Mouse (Mus musculus) adrenal gland, adult (tissue): ENCODE results near the gene Grpel1.

Experiments used
- DNase-seq, 2 experiments: peaks; one replicate each; pipeline ENCODE4 v3.0.0; 2022 to 2023; ENCODE audit warnings: low spot score in 1 of 2; ENCODE audit not compliant: inconsistent age in 2 of 2

Gene Grpel1

DNA sequence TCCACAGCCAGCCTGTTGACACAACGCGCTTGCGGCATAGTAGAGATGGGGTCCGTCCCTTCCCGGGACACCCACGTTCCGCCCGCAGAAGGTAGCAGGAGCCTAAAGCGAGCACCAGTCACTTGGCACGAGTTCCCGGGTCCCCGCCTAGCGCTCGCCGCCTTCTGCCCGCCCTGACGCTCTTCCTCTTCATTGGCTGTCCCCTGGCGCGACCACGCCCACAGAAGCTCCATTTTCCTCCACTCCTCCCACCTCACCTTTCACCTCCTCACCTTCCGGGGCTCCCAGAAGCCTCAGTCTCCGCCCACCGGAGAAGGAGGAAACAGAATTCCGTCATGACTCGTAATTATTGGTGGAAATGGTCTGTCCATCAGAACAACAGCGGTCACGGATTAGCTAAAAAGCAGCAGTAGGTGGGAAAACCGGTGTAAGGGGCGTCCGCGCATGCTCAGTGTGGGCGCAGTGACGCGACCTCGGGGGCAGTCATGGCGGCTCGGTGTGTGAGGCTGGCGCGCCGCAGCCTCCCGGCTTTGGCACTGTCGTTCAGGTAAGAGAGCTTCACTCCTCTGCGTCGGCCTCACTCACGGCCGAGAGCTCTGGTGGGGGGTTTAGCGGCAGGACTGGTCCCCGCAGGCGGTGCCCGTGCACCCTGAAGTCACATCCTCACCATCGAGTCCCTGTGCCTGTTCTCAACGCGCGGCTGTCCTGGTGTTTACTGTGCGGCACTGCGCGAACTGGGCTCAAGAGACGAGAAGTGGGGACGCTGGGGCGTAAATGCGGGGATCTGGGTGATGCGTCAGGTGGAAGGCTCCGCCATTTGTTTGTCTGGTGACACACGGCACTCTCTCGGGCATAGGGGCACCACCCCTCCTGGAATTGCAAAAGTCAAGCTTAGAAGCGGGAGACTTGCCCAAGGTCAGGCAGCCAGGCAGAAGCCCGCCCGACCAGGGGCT, at the start of gene Grpel1:
TSS of gene Grpel1 (plus strand) at position 290 of the 953 bp plus-strand sequence.
- DNase-seq: peak; percentile 99

DNA sequence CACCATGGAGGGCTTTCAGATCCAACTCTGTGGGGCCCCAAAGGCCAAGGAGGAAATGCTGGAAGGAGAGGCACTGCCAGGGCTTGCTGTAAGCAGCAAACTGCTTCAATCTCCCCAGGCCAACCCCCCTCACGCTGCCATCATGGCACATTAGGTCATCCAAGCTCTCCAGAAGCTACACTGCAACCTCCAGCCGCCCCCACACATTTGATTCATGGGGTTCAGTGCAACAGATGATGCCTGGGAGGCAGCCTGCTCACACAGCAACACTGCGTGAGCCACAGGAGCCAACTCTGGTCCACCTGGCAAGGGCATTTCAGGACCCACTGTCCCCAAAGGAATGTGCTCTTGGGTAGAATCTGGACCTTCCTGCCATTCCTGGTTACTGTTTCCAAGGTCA, 44.9 kb upstream of the Grpel1 start:
- DNase-seq: no peak

DNA sequence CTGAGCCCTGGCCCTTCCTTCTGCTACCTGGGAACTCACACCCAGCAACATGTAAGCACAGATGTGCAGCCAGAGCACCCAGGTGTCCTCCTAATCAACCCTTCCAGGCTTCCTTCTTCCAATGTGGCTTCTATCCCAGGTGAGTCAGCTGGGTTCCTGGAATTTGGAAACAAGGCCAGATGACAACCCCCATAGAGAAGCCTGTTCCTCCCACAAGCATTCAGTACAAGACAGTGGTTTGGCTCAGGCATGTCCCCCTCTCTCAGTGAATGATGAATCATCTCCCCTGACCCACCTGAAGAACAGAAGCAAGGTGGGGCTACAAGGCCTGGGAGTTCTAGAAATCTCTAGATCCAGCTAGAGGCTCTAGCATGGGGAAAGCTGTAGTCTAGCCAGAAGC, 42.1 kb upstream of the Grpel1 start:
- DNase-seq: peak in 1 of 2 experiments; percentile 55

DNA sequence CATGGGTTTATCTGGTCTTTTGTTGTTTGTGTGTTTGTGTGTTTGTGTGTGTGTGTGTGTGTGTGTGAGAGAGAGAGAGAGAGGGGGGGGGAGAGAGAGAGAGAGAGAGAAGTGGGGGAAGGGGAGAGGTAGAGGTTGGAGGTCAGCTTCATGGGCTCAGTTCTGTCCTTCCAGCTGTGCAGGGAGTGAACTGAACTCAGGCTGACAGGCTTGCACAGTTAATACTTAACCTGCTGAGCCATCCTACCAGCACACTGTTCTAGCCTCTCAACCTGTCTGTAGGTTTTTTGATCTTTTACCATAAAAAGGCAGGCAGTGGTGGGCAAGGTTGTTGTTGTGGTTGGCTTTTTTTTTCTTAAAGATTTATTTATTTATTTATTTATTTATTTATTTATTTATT, 40.1 kb upstream of the Grpel1 start:
- no peak for DNase-seq

DNA sequence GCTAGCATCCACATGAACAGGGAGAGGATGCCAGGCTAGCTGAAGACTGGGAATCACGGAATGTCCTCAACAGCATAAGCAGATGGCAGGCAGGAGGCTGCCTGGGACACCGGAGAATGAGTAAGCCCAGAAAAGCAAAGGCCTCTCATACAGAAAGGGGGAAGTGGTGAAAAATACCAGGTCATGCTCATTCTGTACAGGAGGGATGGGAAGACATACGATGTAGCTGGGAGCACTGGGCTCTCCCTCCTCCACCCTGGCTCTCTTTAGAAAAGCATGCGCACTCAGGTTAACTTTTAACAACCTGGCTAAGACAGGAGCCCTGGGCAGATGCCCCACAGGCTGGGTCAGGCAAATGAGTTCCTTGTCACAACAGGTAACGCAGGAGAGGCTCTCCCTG, 38.4 kb upstream of the Grpel1 start:
- no peak for DNase-seq

DNA sequence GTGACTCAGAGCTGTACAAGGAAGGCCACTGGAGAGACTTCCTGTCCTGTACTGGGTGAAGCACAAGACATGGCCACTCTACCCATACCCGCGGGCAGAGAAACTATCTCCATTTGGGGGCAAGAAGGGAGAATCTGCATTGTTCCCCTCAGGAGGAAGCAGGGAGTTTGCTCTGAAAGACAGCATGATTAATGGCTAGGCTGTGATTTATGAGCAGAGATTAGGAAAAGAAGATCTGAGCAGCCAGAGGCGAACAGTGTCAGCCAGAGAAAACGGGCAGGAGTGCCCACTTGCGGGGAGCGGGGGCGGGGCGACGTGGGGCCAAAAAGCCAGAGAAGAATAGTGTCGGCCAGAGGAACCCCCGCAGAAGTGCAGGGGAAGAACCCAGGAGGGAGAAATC, 37.0 kb upstream of the Grpel1 start:
- DNase-seq: peak; percentile 56 to 88

DNA sequence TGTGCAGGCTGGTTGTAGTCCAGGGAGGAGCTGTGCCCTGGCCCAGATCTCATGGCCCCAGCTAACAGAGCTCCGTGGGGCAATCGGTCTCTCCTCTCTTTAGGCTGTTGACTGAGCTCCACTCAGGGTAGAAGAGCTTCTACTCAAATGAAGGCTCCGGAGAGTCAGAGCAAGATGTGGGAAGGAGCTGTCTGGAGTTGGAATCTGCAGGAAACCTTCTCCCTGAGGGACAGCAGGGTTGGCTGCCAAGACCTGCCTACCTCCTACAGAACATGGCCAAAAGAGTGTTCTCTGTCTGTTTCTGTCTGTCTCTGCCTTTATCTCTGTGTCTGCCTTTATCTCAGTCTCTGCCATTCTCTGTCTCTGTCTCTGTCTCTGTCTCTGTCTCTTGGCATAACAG, 35.2 kb upstream of the Grpel1 start:
- DNase-seq: no peak

DNA sequence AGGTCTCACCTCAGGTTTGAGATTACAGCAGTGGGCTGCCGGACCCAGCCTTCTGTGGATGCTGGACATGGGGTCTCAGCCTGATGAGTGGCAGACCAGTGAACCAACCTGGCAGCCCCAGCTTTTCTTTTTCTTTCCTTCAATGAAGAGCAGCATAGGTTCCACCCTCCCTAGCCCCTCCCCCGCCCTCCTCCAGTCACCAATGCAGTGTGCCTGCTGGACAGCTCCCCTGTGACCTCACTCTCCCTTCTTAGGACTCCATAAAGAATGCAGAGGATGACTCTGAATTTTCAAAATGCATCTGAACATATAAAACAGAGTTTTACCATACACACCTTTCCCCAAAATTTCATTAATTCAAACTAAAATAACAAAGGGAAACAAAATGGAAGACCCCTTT, 33.1 kb upstream of the Grpel1 start:
- no peak for DNase-seq

DNA sequence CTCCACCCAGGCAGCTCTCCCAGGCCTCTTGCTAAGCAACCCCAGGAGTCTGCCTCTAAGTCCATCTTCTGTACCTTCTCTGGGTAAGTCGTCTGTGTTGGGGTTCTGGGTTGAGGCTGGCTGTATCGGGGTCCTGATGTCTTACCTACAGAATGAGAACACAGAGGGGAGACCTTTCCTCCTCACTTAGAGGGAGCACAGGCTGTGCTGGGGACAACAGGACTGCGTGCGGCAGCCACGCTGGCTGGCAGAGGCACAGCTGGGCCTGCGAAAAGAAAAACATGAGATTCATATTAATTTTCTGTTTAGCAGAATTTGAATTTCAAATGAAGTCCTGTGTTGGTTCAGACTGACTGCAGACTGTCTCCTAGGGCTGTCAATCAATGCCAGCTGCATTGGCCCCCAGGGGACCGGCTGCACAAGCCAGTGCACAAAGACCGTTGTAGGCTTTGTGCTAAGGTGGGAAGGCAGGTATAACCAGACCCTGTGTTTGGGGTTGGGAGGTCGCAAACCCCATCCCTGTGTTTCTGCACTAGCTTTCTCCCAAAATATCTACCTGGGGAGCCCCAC, 30.3 kb upstream of the Grpel1 start:
- DNase-seq: no peak

DNA sequence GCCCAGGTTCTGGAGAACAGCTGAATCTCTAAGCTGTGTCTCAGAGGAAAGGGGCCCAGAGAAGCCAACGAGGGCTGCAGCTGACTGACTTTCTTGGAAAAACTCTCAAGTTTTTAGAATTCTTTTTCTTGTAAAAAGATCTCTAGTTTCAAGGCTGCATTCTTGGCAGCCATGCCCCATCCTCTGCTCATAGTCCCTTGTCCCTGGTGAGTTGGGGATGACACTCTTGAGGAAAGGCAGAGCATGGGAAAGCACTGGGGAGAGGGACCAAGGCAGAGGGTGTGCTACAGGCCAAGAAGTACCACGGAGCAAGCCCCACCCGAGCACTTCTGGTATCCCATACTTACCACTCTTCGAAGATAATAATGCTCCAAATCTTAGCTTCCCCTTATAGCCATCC, 27.9 kb upstream of the Grpel1 start:
- peak; percentile 25 to 78 for DNase-seq

DNA sequence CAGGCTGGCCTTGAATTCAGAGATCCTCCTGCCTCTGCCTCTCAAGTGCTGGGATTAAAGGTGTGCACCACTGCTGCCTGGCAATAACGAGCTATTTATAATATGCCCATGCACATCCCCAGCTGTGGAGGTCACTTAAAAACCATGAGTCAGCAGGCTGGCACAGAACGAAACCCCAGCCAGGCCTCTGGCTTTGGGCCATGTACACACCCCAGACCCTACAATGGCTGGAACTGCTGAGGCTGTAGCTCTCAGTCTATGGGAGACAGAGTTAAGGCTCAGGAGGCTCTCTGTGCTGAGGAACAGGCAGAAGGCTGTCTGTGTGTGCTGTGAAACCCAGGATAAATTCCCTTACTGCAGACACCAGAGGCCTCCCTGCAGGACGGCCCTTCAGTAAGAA, 24.1 kb upstream of the Grpel1 start:
- DNase-seq: peak; percentile 60 to 84

DNA sequence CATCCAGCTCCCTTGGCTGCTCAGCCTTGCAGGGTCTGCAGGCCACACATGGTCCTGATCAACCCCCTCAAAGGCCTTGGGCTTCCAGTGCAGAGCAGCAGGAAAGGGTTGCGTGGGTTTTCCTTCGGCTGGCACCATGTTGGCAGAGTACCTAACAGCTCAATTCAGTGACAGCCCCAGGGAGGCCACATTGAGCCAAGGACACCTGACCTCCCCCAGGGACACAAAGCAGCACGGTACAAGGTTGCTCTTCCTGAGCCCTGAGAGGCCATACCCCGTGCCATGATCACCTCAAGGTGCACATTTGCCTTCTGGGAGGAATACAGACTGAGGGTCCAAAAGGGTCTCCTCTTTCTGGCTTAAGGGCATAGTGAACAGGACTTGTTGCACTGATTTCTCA, 20.2 kb upstream of the Grpel1 start:
- DNase-seq: peak; percentile 59 to 84

DNA sequence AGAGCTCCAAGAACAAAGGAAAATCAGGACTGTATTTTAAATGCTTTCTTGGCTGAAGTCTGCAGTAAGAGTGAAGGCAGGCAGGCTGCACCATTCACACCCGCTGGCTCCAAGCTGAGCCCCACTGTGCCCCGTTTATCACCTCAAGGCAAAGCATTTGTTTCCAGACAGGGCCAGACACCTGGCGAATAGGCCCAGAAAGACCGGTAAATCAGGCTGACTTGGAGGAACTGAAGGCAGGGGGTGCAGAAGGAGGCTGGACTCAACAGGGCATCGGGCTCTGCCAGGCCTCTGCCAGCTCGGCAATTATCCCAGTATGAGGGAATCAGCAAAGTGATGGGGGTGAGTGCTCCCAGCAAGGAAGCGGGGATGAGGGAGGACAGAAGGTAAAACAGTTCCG, 19.8 kb upstream of the Grpel1 start:
- peak in 1 of 2 experiments; percentile 68 for DNase-seq

DNA sequence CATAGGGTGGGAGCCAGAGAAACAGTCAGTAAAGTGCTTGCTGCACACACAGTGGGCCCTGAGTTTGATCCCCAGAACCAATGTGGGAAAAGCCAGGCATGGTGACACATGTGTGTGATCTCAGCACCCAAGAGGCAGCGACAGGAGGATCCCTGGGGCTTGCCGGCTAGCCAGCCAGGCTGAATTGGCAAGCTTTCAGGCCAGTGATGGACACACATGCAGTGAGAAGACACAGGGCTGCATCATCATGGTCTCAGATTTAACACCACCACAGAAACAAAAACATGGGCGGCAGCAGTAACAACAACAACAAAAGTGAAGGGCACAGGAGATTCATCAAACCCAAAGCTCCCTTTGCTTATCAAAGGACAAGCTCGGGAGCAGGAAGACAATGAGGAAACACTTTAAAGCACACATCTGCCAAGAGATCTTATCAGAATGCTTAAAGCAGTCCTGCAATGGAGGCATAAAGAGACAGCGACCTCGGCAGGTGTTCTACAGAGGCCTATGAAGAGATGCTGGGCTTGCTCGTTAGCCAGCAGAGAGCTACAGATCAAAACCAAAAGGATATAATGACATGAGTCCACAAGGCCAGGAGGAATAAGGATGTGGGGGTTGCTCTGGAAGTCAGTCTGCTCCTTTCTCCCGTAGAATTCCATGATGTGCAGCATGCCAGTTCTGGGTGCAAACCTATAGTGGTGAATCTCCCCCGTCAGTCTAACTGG, 18.5 kb upstream of the Grpel1 start:
- DNase-seq: peak in 1 of 2 experiments; percentile 66

DNA sequence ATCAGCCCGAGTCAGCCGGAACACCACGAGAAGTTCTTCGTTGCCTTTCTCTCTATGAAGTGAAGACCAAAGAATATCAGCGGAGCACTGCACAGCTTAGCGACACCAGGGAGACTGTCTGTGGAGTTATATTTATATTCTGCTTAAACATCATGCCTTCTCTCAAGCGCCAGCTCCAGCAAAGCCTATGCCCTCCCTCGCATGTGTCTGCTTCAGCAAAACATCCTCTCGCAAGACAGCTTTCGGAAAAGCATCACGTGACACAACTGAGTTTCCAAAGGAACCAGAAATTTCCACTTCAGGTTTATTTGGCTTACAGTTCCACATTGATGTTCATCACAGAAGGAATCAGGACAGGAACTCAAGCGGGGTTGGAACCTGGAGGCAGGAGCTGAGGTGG, 16.9 kb upstream of the Grpel1 start:
- no peak for DNase-seq

DNA sequence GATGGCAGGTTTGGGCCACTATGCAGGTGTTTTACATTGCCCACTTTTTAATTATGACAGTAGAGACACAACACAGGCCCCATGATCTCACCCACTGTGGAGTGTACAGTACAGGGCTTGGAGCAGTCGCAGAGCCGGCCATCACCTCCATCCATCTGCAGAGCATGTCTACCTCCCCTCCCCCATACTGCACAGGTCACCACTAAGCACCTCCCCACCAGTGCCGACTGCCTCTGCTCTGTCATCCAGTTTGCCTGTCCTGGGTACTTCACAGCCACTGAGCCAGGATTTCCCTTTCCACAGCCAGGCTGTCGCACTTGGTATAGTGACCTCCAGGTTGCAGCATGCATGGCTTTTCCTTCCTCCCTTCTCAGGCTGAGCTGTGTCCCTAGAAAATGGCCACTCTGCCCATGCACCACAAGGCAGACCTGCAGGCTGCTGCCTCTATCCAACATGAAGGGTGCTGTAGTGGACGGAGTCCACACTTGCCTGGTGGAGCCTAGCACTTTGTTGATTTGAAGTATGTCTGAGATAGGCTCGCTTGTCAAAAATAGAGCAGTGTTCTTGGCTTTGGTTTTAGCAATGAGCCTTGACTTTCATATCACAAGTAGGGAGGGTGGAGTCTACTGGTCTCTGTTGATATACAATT, 15.0 kb upstream of the Grpel1 start:
- DNase-seq: peak; percentile 39 to 83

DNA sequence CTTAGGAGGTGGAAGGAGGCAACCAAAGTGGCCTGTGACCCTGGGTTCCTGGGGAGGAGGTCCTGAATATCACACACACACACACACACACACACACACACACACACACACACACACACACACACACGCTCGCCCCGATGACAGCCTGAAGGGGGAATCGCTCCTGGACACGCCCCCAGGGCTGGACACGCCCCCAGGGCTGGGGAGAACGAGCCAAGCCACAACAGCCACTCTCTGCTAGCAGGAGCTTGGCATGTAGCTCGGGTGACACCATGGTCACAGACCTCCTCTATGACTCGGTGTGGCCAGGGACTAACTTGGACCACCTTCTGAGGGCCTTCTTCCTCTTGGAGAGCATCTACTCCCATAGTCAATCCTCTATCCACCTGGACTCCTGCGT, 13.7 kb upstream of the Grpel1 start:
- peak in 1 of 2 experiments; percentile 53 for DNase-seq

DNA sequence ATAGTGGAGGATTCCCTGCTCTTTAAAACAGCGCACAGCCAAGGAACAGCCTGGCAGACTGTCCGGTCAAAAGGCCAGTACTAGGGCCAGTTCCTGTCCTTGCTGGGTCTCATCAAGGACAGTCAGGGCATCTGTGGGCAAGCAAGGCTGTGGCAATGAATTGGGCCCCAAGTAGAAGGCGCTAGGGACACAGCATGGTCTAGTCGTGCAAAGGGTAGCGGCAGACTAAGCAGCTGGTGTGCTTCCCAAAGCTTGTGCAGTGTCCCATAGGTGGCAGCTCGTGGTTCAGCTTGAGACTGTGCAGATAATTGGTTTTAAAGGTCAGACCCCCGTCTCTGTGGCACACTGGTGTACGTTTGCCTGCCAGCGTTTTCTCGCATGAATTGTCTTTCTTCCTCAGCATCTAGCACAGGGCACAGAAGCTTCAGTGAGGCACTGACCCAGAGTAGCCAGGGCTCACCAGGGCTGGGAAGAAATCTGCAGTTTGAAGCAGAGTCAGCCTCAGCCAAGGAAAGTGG, 12.9 kb upstream of the Grpel1 start:
- DNase-seq: peak in 1 of 2 experiments; percentile 69

DNA sequence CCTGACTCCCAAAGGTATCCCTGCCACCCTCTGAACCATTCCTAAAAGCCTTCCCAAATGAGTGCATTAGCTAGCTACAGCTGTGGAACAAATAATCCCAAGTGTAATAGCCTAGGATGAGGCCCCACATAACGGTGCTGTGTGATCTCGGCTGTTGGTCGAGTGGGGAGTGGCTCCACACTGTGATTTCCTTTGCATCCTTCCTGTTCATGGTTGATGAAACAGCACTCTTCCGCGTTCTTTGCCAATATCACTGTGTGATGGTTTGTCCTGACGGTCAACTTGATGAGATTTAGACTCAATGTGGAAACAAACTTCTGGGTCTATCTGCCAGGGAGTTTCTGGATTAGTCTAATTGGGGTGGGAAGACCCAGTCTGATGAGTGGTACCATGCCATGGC, 12.0 kb upstream of the Grpel1 start:
- no peak for DNase-seq

DNA sequence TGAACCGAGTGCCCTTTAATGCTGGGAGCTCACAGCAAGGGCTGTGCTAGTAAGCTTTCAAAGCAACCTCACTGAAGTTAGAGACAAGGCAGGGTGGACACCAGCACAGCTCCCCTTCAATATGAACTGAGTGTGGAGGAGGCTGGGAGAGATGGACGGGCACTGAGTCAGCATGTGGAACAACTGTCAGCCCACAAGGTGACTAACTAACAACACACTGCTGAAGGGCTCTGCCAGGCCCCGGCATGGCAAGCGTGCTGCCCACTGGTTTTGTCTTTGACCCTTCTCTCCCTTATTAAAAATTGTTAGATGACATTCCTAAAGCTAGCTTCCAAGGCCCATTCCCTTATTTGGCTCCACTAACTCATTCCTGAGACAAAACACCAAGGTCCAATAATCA, 7.1 kb upstream of the Grpel1 start:
- DNase-seq: peak in 1 of 2 experiments; percentile 75

DNA sequence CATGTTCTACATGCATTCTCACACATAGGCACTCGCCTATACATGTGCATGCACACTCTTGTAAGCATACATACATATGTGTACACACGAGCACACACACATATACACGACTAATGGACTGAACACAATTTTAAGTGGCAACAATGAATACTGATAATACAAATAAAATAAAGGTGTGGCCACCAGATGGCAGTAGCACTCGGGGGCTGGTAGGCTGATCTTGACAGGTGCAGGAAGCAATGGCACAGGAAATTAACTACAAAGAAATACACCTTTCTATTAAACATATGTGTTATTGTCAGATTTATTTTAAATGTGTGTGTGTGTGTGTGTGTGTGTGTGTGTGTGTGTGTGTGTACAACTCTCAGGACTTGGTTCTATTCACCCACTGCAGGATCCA, 5.9 kb upstream of the Grpel1 start:
- peak in 1 of 2 experiments; percentile 84 for DNase-seq
